Mouse (Mus musculus): ENCODE measurements at regions not wholly inside any gene's neighbourhood (a gene's known extent, or its start where the extent isn't known, plus 50 kb on each side); places are given as distances from the start of the nearest gene placed in this dataset.

DNA sequence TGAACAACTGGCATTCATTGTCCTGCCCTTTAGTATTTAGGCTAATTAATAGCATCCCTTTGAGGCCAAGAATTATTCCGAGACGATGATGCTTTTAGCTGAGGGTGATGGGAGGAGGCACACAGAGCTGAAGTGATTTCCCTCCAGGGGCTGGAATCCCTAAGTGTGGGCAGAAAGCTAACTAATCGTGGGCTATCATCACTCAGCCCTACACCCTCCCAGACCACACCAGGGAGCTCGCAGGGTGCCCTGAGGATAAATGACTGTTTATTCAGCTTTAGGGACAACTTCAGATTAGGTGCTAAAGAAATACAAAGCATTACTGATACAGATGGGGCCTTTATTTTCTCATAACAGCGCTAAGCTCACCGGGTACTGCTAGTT is 164.7 kb downstream of the Npr3 start:
- no peak overlapping the region for H3K4me2 ChIP-seq (replicated peaks; ENCODE audit: low read depth, low read length)
- H3K9me3 ChIP-seq (ENCODE audit: low read length), result no peaks in the 10 kb centered on the region
- no peaks in the 10 kb centered on the region for H3K36me3 ChIP-seq (ENCODE audit: insufficient read depth, low read length)
- no peak overlapping the region for H3K4me3 ChIP-seq (ENCODE audit: low read depth, low read length)
- 26% methylated on average over 6 of the region's 6 CpGs for WGBS
- peak overlapping the region; percentile 69; the same call in 1 of the 2 replicates for H3K27ac ChIP-seq (ENCODE audit: low read length)
- H3K9ac ChIP-seq (replicated peaks; ENCODE audit: low read depth), result no peak overlapping the region
- H3K27me3 ChIP-seq (replicated peaks; ENCODE audit: insufficient read depth, low read length), result no peaks in the 10 kb centered on the region
- DNase-seq (ENCODE audit: low spot score) (peak; percentile 58), ATAC-seq (peak; percentile 30)
- no peaks in the 10 kb centered on the region; the same call in 1 of the 2 replicates for H3K4me1 ChIP-seq (ENCODE audit: insufficient read depth, low read depth, low read length)
- TF ChIP-seq EP300 (IDR thresholded peaks at IDR 0.05), result peak; percentile 28
- no peak for TF ChIP-seq CTCF (IDR thresholded peaks at IDR 0.05)

DNA sequence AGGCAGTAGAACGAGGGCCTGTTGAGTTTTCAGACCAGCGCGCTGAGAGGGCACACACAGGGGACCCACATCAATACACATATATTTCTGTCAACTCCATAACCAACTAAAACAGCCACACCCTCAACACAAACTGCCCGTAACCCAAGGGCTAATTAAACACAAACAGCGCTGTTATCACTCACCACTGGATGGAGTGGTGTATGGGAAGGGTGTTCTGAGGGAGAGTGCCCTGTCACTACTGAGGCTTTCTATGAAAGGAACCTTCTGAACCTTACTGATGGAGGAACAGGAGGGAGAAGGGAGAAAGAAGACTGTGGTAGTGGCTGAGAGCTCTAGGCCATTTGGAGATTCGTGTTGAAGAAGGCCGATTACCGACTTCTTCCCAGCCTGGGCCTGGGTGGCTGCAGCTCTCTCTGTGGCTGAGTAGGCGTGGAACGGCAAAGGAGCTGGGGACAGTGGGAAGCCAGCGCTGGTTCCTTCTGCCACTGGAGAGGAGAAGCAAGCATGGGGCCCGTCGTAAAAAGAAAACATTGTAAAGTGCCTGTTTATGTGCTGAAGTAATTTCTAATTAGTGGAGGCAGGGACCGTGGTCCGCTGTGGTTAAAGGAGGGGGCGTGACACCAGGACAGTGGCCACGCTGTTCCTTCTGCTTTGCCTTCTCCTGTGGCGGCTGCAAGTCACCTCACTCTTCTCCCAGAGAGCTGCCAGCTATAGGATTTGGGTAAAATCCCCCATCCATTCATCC is 165.3 kb downstream of the Npr3 start:
- TF ChIP-seq CTCF (IDR thresholded peaks at IDR 0.05), result no peak; the same call in 1 of the 2 replicates
- Histone ChIP-seq H3K9ac (replicated peaks; ENCODE audit: low read depth) (no peak overlapping the region), H3K9me3 (ENCODE audit: low read length) (no peaks in the 10 kb centered on the region), H3K4me3 (ENCODE audit: low read depth, low read length) (no peak overlapping the region), H3K4me2 (replicated peaks; ENCODE audit: low read depth, low read length) (no peak overlapping the region), H3K27me3 (replicated peaks; ENCODE audit: insufficient read depth, low read length) (no peaks in the 10 kb centered on the region), H3K36me3 (ENCODE audit: insufficient read depth, low read length) (no peaks in the 10 kb centered on the region), H3K4me1 (ENCODE audit: insufficient read depth, low read depth, low read length) (no peaks in the 10 kb centered on the region; the same call in 1 of the 2 replicates), H3K27ac (ENCODE audit: low read length) (peak overlapping the region; percentile 69)
- DNase-seq (ENCODE audit: low spot score) (no peak), ATAC-seq (no peak)
- WGBS, result 36% methylated on average over 18 of the region's 18 CpGs

DNA sequence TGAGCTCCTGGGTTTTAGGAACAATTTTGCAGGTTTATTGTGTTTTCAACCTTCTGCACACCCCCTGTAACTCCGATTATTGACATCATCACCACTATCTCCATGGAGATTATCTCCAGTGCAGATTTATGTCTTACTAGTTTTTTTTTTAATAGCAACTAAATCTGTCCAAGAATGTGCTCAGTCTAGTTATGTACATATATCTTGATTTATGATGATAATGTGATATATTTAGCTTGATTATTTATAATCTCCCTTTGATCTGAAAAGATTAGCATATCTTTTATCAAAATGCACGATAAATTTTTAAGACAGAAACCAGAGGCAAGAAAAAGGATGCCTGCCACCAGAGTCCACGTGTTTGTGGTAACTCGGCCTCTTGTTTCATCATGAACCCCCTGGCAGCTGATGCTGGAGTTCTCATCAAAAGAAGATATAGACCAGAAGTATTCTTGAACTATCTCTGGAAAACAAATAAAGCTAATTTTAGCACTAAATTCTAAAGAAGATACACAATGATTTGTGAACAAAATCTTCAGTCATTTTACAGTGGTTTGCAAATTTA is 169.6 kb downstream of the Npr3 start:
- Histone ChIP-seq H3K27ac (ENCODE audit: low read length) (no peak overlapping the region), H3K27me3 (replicated peaks; ENCODE audit: insufficient read depth, low read length) (no peaks in the 10 kb centered on the region), H3K9me3 (ENCODE audit: low read length) (no peaks in the 10 kb centered on the region), H3K4me2 (replicated peaks; ENCODE audit: low read depth, low read length) (no peak overlapping the region), H3K4me1 (ENCODE audit: insufficient read depth, low read depth, low read length) (no peaks in the 10 kb centered on the region; the same call in 1 of the 2 replicates), H3K36me3 (ENCODE audit: insufficient read depth, low read length) (no peaks in the 10 kb centered on the region), H3K9ac (replicated peaks; ENCODE audit: low read depth) (no peak overlapping the region), H3K4me3 (ENCODE audit: low read depth, low read length) (no peak overlapping the region)
- peak; percentile 18 for DNase-seq (ENCODE audit: low spot score)
- no peak for ATAC-seq
- no peak for TF ChIP-seq EP300 (IDR thresholded peaks at IDR 0.05)
- TF ChIP-seq CTCF (IDR thresholded peaks at IDR 0.05), result no peak
- 53% methylated on average over 4 of the region's 4 CpGs for WGBS

DNA sequence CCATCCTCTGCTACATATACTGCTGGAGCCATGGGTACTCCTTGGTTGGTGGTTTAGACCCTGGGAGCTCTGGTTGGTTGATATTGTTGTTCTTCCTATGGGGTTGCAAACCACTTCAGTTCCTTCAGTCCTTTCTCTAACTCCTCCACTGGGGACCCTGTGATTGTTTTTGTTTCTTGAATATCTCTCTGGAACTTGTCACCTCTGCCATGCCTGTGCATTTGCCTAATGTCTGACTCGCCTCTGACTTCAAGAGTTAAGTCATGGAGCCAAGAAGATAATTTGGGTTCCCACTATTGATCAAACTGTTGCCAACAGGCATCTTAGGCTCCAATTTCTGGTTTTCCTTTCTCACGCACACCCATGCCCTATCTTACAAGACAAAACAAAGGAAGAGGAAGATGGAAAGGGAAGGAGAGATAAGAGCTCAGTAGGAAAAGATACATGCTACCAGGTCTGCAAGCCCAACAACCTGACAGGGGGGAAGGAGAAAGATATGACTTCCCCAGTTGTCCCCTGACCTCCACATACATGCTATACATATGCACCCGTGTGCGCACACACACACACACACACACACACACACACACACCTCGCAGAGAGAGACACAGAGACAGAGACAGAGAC is 172.3 kb downstream of the Npr3 start:
- Histone ChIP-seq H3K4me1 (ENCODE audit: insufficient read depth, low read depth, low read length) (no peaks in the 10 kb centered on the region), H3K9me3 (ENCODE audit: low read length) (no peaks in the 10 kb centered on the region), H3K27me3 (replicated peaks; ENCODE audit: insufficient read depth, low read length) (no peaks in the 10 kb centered on the region), H3K4me3 (ENCODE audit: low read depth, low read length) (no peak overlapping the region), H3K27ac (ENCODE audit: low read length) (no peak overlapping the region), H3K36me3 (ENCODE audit: insufficient read depth, low read length) (no peaks in the 10 kb centered on the region), H3K4me2 (replicated peaks; ENCODE audit: low read depth, low read length) (no peak overlapping the region), H3K9ac (replicated peaks; ENCODE audit: low read depth) (no peak overlapping the region)
- ATAC-seq, result no peak
- WGBS, result 78% methylated on average over 5 of the region's 5 CpGs
- no peak for TF ChIP-seq EP300 (IDR thresholded peaks at IDR 0.05)
- TF ChIP-seq CTCF (IDR thresholded peaks at IDR 0.05), result no peak
- DNase-seq (ENCODE audit: low spot score), result no peak

DNA sequence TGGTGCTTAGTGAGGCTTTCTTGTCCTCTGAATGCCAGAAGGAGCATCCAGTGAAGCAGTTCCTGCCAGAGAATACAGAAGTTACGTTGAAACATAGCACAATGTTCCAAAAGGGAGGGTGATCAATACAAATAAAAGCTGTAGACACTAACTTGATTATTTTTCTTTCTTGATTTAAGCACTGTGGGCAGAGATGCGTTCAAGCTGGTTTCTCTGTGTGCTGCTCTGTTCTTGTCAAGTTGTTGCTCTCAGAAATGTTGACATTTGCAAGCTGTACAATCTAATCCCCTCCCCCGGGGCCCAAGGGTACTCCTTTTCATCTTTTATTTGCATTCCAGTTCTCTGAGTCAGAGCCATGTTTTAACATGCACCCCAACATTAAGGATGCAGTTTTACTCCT is 177.7 kb downstream of the Npr3 start:
- Histone ChIP-seq H3K9me3 (ENCODE audit: low read length) (no peaks in the 10 kb centered on the region), H3K4me3 (ENCODE audit: low read depth, low read length) (no peak overlapping the region), H3K4me2 (replicated peaks; ENCODE audit: low read depth, low read length) (no peak overlapping the region), H3K4me1 (ENCODE audit: insufficient read depth, low read depth, low read length) (no peaks in the 10 kb centered on the region), H3K9ac (replicated peaks; ENCODE audit: low read depth) (no peak overlapping the region), H3K36me3 (ENCODE audit: insufficient read depth, low read length) (no peaks in the 10 kb centered on the region), H3K27ac (ENCODE audit: low read length) (no peak overlapping the region), H3K27me3 (replicated peaks; ENCODE audit: insufficient read depth, low read length) (no peaks in the 10 kb centered on the region)
- DNase-seq (ENCODE audit: low spot score) (peak; percentile 73), ATAC-seq (peak; percentile 87)
- 19% methylated on average over 3 of the region's 3 CpGs for WGBS
- TF ChIP-seq EP300 (IDR thresholded peaks at IDR 0.05) (peak; percentile 90), CTCF (IDR thresholded peaks at IDR 0.05) (no peak)

DNA sequence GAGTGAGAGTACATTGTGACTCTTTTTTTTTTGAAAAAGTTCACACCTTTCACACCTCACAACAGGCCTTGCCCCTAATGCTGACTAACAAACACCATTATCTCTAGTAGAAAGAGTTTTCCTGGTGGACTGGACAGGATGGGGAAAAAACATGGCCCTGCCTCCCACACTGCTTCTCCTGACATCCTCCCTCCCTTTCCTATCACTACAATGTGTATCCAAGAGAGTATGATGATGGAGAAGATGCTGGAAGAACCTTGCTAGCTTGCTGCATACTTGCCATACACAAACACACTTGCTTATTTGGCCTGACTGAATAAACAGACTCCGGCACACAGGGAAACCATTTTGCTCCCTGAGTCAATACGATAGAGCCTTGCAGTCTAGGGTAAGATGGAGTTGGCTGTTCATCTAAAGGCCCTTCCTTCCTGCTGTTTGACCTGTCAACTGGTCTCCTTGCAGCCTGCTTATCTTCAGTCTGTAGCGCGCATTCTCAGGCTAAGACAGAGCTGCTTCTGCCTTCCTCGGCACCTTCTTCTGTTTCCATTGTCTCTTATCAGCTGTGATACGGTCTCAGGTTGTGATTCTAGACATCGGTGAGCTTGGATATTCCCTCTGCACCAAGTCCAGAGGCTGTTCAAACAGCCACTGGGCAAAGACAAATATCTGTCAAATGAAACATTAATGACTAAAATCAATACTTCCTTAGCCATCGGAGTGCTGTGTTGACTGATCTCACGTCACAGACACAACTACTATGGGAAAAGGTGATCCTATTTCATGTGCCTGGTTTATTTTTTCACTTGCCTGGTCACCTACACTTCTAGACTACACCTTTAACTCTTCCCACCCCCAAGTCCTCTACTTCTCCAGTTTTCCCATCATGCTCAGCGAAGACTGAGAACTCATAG is 181.2 kb downstream of the Npr3 start:
- Histone ChIP-seq H3K27me3 (replicated peaks; ENCODE audit: insufficient read depth, low read length) (no peaks in the 10 kb centered on the region), H3K4me2 (replicated peaks; ENCODE audit: low read depth, low read length) (no peak overlapping the region), H3K27ac (ENCODE audit: low read length) (no peak overlapping the region), H3K36me3 (ENCODE audit: insufficient read depth, low read length) (no peaks in the 10 kb centered on the region), H3K4me1 (ENCODE audit: insufficient read depth, low read depth, low read length) (no peaks in the 10 kb centered on the region), H3K9ac (replicated peaks; ENCODE audit: low read depth) (no peak overlapping the region), H3K4me3 (ENCODE audit: low read depth, low read length) (no peak overlapping the region), H3K9me3 (ENCODE audit: low read length) (no peaks in the 10 kb centered on the region)
- WGBS, result 43% methylated on average over 10 of the region's 10 CpGs
- TF ChIP-seq CTCF (IDR thresholded peaks at IDR 0.05), result no peak
- TF ChIP-seq EP300 (IDR thresholded peaks at IDR 0.05), result no peak
- no peak for DNase-seq (ENCODE audit: low spot score)
- ATAC-seq, result no peak
